Mouse (Mus musculus) common myeloid progenitor, adult 5-6 weeks (primary cell): ENCODE measurements around the gene Tob1. TPM values are rescaled to one million over a fixed set of nuclear protein-coding genes. Genes with fewer than 3 reads are reported as not detected.

Experiments
- ATAC-seq: replicated peaks from 2 replicates; pipeline ENCODE4 v1.8.0; 2016; ENCODE audit warnings: low read depth, mild to moderate bottlenecking, moderate TSS enrichment, inconsistent platforms; ENCODE audit not compliant: poor library complexity, severe bottlenecking
- total RNA-seq: library from RNA; stranded (forward); fragments of 200-1000, 187-1606 nt; gene quantifications from 2 replicates; pipeline ENCODE4 v1.2.3, GENCODE M21; 2017

Gene Tob1
- total RNA-seq, 1 experiment from 2014 or later: 10.3 TPM

GRCm38 (mm10) chr11:94225985-94226384, 14.7 kb downstream of the Tob1 start:
- ATAC-seq: peak; percentile 93

GRCm38 (mm10) chr11:94228416-94228815, 17.2 kb downstream of the Tob1 start:
- ATAC-seq: no peak

GRCm38 (mm10) chr11:94229207-94229960, 18.1 kb downstream of the Tob1 start:
- no peak for ATAC-seq

GRCm38 (mm10) chr11:94230244-94230643, 19.0 kb downstream of the Tob1 start:
- no peak for ATAC-seq

GRCm38 (mm10) chr11:94231821-94232552, 20.7 kb downstream of the Tob1 start:
- ATAC-seq: no peak

GRCm38 (mm10) chr11:94233405-94233804, 22.2 kb downstream of the Tob1 start:
- no peak for ATAC-seq

- ATAC-seq: no peak
Measured at GRCm38 (mm10) chr11:94234380-94234779, 23.1 kb downstream of the Tob1 start.

- ATAC-seq: no peak
Measured at GRCm38 (mm10) chr11:94234857-94235256, 23.6 kb downstream of the Tob1 start.

- ATAC-seq: peak; percentile 97
Measured at GRCm38 (mm10) chr11:94236074-94236473, 24.8 kb downstream of the Tob1 start.

- no peak for ATAC-seq
Measured at GRCm38 (mm10) chr11:94238786-94239185, 27.5 kb downstream of the Tob1 start.

GRCm38 (mm10) chr11:94239706-94240105, 28.5 kb downstream of the Tob1 start:
- ATAC-seq: no peak

- ATAC-seq: peak; percentile 59
Measured at GRCm38 (mm10) chr11:94242760-94243421, 31.6 kb downstream of the Tob1 start.

GRCm38 (mm10) chr11:94243422-94244180, 32.3 kb downstream of the Tob1 start:
- peak; percentile 23 for ATAC-seq

- ATAC-seq: no peak
Measured at GRCm38 (mm10) chr11:94244385-94244784, 33.1 kb downstream of the Tob1 start.

- ATAC-seq: no peak
Measured at GRCm38 (mm10) chr11:94245955-94246788, 34.9 kb downstream of the Tob1 start, which contains the start of gene Wfikkn2. Wfikkn2 (minus strand) TSS chr11:94246005.

GRCm38 (mm10) chr11:94246789-94247061, 35.5 kb downstream of the Tob1 start:
- no peak for ATAC-seq

GRCm38 (mm10) chr11:94253156-94253555, 41.9 kb downstream of the Tob1 start:
- 0 out of 2 replicates have a peak, but pooled peaks have one; percentile 18 for ATAC-seq

- peak; percentile 56; the same call in 1 of the 2 replicates for ATAC-seq
Measured at GRCm38 (mm10) chr11:94253691-94254090, 42.4 kb downstream of the Tob1 start.

- ATAC-seq: no peak
Measured at GRCm38 (mm10) chr11:94255733-94256132, 44.5 kb downstream of the Tob1 start.
